Mouse (Mus musculus) embryonic fibroblast, embryonic 13.5 days (primary cell): ENCODE results near the gene Cyb5rl.

Source experiments
- CTCF ChIP-seq: IDR thresholded peaks from 2 replicates; pipeline ENCODE4 v1.5.1; 2011; ENCODE audit warnings: mild to moderate bottlenecking, control low read depth, low read length, moderate library complexity, borderline replicate concordance; ENCODE audit not compliant: insufficient read depth
- POLR2A ChIP-seq: IDR thresholded peaks from 2 replicates; pipeline ENCODE4 v1.6.1; 2011; ENCODE audit warnings: low read depth, mild to moderate bottlenecking, control low read depth, low read length, moderate library complexity

GRCm38 (mm10) chr4:107018521-107018920 is 48.3 kb upstream of the Cyb5rl start:
- TF ChIP-seq CTCF = no peak
- no peak for TF ChIP-seq POLR2A
